Mouse (Mus musculus): ENCODE data around the gene Skor1. TPM values are rescaled to one million over a fixed set of nuclear protein-coding genes. Genes with fewer than 3 reads are reported as not detected.

Gene Skor1
- total RNA-seq, 2 experiments from 2014 or later, result 0.10 to 0.15 TPM

DNA sequence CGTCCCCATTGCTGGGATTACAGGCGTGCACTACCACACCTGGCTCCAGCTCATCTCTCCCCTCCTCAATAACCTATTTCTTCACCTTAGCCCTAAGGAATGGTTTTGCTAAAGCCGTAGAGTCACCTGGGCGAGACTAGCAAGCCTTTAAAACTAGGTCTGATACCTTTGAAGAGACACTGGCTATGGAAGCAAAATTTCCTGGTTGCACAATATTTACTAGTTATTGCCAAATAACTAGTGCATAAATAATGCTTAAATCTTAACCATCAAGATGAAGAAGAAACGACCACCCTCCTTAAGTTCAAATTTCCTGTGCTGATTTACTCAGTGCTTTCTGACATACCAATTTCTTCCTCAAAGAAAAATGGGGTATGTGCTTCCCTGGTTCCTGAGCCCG is 15.1 kb downstream of the Skor1 start:
- no peak for DNase-seq

DNA sequence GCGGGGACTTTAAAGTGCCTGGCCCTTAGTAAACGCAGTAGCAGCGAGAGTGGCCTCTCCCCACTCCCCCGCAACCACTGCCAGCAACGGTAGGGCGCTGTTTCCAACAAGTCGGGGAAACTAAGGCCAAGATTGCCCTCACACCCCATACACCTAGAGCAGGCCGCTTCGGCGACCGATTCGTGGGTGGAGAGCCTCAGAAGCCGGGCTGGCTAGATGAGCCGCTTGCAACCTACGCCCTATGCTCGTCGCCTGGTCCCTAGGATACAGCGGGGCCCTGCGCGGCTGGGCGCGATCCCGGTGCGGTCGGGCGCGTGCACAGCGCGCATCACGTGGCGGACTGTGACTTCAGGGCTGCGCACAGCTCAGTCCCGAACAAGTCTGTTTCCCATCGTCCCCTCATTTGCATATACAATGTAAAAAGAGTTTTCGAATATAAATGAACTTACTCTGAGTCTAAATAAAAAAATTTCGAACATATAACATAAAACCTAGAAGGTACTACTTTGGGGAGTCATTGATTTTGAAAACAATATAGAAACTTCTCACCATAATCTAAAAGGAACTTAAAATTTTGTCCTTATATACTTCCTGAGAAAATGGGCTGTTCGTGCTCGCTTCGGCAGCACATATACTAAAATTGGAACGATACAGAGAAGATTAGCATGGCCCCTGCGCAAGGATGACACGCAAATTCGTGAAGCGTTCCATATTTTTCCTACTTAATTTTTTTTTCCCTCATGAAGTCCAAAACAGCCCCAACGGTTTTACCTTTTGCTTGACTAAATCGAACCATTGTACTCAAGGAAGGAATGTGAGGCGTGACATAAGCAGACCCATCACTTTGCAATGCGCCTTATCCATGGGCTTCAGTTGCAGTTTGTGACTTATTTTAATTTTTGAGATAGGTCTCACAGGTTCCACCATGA is 15.8 kb downstream of the Skor1 start:
- DNase-seq, result peak; percentile 95

DNA sequence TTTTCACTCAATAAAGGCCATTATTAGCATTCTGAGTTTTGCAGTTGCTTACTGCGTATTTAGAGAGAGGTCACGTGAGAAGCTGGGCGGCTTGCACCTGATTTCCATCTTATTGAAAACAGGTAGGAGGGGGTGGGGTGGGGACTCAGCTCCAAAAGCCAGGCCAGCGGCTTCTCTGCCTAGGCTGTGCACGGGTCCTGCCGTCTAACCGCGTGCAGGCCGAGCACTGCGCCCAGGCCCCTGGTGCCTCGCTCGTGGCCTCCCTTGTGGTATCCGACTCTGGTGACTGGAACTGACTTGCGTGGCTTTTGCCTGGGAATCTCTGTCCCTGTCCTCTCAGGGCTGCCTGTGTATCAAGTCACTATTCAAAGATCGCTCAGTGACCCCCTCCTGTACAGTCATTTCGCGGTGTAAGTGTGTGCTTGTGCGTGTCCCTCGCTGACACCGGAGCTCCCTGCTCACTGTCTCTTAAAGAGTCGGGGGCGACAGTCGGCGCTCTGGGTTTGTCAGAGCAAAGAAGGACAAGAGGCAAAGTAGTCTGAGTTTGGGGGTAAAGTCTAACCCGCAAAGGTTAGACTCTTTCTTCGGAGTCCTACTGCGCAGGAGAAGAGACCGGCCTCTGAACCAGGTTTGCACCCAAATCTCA is 16.7 kb downstream of the Skor1 start:
- no peak for DNase-seq

DNA sequence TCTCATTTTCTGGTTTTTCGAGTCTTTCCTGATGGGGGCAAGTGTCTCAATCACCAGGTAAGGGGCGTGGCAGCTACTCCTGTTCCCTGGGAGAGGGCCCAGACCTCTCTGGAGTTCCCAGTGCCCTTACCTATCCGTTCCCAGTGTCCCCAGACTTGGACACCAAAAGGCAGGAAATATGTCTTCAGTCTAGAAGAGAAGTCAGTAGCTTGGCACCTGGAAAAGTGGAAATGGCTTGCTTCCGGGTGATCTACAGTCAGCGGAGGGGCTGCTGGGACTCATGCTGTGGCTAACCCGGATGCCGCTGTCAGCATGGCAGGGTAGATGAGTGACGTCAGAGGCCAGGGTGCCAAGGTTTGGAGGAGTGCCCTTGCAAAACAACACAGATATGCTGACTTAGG is 19.1 kb downstream of the Skor1 start:
- DNase-seq, result no peak

DNA sequence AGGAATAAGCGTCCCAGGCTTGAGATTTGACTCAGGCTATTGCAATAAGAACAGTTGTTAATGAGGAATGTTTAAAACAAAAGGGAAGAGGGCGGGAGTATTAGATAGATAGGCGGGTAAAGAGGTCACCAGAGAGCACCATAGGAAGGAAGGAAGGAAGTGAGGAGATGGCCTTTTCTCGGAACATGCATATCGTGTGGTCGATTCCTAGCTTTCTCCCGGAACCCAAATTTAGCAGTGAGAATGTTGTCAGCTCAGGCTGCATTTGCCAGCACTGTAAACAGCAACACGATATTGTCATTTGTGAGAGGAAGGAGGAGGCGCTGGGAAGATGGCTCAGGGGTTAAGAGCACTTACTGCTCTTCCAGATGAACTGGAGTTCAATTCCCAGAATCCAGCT is 24.2 kb downstream of the Skor1 start:
- no peak for DNase-seq

DNA sequence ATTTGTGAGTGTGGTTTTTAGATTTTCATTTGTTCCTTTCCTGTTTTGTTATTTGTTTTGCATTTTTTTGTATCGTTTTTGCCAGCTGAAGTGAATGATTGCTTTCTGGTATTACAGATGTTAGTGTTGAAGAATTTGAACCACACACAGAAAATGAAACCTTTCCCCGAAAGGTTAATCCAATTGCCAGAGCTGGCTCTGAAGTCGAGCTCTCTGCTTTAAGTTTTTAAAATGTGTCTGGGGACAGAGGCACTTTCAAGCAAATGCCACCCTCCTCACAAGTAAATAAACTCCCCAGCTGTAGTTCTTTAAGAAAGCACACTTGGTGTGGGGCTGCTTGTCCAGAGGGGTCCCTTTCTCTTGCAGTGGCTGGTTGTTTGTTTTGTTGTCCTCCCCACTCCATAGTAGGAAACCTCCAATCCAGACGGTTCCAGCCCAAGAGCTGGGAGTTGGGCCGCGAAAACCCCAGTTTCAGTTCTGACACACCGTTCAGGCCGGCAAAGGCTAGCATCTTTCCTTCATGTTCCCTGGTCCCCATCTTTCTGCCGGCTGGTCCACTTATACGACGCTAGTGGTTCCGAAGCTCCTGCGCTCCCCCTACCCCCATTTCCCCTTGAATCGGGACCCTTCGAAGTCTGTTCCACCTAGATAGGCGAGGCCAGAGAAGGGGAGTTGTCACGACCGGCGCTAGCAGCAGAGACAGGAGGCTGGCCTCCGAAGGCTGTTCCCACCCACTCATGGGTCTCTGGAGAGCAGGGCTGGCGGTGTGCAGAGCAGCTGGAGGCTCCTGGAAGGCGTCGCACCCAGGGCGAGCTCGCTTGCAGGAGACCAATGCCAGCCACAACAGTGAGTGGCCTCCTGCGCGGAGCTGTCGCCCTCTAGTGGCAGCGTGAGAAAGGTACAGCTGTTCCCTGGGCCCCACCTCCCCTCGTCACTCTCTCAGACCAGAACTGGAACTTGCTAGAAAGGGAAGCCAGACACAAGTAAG is 25.0 kb downstream of the Skor1 start:
- DNase-seq, result peak; percentile 88 to 91

DNA sequence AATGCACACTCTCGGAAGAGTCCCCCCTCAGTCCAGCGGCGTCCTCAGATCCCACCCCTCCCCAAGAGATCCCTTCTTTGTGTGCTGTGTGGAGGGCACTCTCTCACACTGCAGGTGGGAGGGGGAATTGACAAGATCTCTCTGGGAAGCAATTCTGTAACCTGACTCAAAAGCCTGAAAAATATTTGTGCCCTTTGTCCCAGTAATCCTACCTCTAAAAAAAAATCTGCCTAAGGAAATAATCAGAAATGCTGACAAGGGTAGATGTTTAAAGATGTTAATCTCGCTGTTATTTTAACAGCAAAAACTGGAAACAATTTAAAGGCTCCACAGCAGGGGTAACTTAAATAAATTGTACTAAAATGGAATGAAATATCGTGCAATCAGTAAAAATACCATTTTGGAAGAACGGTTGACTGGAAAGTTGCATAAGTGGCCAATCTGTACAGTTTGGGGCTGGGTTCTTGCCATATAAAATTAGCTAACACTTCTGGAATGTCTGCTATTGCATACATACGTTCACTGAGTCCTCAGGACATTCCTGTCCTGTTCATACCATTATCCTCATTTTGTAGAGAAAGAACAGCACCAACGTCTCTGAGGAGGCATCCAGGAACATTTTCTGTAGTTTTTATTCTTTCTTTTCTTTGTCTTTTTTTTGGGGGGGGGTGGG is 26.5 kb downstream of the Skor1 start:
- DNase-seq, result no peak

DNA sequence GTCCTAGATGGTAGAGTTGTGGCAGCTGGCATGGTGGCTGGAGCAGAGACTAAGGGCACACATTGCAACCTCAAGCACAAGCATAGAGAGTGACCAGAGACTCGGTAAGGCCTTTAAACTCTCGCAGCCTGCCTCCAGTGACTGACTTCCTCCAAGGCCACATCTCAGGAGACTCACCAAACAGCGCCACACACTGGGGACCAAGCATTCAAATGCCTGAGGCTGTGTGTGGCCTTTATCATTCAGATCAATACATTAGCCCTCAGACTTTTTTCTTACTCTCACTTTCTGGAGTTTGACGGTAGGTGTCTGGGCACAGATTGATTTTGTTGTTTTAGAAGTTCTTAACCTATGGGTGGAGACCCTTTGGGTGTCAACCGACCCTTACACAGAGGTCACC is 30.4 kb downstream of the Skor1 start:
- no peak for DNase-seq

DNA sequence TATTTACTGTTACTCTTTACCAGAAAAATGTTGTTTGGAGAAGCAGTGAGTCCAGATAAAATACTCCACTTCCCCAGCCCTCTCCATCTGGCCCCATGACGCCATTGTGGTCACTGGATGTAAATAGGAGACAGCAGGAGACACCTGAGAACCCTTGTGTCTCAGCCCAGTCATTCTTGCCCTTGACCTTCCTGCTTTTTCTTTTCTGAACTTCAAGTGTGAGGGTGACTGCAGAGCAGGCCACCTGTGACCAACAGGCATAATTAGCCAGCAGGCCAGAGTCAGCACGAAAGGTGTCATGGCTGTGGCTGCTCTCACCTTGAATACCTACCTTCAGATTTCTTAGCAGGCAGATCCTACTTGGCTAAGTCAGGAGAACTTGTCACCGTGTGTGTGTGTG is 36.2 kb downstream of the Skor1 start:
- no peak for DNase-seq

DNA sequence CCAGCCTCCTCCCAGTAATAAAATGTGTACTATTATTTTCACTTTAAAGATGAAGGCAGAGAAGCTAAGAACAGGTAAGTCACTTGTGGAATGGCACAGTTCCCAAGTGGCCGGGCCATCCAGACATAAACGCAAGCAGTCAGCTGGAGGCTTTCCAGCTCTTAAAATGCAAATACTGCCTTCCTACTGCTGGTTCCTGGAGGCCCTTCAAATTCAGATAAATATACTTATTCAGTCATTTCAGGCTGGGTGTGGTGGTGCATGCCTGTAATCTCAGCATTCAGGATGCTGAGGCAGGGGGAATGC is 39.0 kb downstream of the Skor1 start:
- no peak for DNase-seq

DNA sequence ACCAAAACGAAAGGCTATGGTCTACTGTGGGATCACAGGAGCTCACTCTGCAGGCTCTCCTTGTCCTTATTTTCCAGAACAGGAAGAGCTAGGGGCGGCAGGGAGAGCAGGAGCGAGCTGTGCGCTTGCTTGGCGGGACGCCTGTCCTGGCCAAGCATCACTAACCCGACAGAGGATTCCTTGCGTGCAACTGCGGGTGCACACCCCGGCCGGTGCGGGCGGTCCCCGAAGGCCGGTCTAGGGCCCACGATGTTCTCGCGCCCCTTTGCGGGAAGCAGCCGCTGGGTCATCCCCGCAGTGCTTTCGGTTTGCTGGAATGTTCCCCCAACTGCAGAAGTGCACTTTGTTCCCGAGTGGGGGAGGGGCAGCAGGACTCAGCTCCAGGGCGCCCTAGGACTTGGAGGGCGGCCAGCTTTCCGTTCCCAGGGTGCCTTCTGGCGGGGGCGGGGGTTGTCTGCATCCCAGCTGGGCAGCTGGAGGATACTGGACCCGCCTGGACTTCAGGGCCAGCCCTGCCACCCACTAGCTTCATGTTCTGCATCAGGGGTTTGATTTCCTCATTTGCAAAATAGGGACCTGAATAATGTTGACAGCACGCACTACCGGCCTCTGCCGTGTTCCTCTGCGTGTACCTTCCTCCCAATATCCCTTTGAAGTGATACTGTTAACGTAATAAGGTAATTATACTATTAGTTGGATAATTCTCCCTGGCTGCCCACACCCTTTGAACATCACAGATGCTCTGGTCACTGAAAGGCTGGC is 39.6 kb downstream of the Skor1 start:
- DNase-seq, result peak; percentile 88 to 89

DNA sequence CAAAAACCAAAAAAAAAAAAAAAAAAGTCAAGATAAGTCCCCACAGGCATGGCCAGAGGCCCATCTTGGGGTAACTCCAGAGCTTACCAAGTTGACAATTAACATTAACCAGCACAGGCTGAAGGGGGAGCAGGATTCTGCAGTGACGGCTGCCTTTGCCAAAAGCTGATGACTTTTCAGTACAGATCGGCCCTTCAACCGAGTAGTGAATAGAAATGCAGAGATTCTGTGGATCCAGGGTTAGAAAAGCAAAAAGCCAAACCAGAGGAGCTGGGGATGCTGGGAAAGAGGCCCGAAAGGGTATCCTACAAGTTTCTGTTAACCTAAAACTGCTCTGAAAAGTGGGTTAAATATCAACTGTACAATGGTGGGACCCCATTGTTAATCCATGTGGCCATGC is 40.2 kb downstream of the Skor1 start:
- DNase-seq, result no peak

DNA sequence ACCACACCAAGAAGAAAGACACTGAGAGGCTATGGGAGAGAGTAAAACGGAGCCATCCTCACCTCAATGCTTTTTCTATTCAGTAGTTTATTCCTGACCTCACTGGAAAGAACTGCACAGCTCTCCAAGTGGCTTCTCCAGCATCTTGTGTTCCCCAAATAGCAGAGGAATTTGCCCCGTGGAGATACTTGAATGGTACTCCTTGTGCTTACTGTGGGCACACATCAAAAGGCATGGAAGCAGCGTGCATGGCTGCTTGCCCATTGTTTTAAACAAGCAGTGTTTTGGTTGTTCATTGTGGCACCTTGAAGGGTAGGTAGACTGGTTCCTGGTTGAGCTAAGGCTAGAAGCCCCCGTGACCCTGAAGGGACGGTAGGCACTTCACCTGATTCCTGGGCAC is 48.1 kb downstream of the Skor1 start:
- no peak for DNase-seq

DNA sequence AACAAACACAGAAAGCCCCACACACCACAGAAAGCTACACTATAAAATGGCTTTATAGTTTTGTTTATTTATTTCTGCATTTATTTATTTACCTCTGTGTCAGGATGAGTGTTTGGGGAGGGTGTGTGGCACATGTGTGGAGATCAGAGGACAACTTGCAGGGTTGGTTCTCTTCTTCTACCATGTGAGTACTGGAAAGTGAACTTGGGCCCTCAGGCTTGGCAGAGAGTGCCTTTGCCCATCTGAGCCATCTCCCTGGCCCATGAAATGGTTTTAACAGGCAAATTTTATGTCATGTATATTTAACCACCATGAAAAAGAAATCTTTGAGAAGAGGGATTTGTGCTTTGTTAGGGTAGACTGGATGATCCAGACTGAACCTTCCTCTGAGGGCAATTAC is 48.9 kb downstream of the Skor1 start:
- DNase-seq, result no peak

DNA sequence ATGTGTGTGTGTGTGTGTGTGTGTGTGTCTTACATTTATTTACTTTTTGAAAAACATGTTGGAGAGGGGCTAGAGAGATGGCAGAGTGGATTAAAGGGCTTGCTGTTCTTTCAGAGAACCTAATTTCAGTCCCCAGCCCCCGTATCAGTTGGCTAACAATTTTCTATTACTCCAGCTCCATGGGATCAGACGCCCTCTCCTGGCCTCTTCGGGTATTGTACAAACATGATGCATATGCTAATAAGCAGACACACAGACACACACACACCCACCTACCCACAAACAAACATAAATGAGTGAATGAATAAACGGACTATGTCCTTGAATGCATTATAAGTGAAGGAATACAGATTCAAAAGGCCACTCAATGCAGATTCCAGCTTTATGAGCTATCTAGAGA is 49.4 kb downstream of the Skor1 start:
- no peak for DNase-seq

DNA sequence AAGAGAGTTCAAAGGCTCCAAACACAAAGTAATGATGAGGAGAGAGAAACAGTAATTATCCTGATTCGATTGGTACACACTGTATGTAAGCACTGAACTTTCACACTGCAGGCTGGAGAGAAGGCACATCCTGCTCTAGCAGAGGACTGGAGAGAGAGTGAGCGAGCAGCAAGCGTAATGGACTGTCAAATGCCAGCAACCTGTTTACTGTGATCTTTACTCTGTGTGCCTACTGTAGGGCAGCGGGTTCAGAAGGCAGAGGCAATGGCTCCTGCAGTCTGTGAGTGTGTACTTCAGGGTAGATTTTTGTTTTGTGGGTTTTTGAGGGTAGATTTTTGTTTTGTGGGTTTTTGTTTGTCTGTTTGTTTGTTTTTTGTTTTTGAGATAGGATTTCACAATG is 49.9 kb downstream of the Skor1 start:
- DNase-seq, result no peak

DNA sequence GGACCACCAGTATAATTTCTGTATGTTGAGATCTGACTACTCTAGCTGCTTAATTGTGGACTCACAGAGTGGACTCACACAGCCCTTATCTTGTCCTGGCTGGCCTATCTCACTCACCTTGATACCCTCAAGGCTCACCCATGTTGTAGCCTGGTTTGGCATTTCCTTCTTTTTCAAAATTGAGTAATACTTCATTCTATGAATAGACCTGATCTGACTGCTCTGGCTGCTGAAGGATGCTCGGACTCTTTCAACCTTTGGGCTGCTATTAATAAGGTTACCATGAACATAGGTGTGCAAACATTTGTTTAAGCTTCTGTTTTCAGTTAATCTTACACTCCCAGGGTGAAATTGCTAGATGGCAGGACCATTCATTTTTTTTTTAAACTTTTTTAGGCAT is 51.6 kb downstream of the Skor1 start:
- no peak for DNase-seq

DNA sequence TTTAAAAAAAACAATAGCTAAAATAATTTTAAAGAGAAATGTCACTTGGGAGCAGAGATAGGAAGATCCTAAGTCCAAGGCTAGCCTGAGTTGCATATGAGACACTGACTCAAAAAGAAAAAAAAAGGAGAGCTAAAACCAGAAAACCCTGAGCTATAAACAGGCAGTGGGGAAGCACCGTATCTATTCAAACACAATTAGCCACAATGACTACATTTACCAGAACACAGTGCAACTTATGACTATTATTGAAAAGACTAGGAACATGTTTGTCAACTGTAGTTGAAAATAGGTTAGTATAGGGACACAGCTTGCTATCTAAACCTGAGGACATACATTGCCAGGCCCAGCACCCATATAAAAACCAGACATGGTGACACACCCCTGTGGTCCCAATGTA is 54.7 kb downstream of the Skor1 start:
- no peak for DNase-seq

DNA sequence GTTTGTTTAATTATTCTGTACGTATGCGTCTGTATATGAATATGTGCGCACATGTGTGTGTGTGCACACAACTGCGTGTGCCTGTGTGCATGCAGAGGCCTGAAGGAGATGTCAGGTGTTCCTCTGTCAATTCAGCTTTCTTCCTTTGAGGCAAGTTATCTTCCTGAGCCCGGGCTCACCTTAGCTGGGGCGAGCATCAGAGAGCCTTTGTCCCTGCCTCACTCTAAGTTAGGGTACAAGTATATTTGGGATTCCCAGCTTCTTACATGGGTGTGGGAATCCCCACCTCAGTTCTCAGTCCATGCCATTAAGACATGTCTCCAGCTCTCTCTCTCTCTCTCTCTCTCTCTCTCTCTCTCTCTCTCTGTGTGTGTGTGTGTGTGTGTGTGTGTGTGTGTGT is 56.2 kb downstream of the Skor1 start:
- no peak for DNase-seq

DNA sequence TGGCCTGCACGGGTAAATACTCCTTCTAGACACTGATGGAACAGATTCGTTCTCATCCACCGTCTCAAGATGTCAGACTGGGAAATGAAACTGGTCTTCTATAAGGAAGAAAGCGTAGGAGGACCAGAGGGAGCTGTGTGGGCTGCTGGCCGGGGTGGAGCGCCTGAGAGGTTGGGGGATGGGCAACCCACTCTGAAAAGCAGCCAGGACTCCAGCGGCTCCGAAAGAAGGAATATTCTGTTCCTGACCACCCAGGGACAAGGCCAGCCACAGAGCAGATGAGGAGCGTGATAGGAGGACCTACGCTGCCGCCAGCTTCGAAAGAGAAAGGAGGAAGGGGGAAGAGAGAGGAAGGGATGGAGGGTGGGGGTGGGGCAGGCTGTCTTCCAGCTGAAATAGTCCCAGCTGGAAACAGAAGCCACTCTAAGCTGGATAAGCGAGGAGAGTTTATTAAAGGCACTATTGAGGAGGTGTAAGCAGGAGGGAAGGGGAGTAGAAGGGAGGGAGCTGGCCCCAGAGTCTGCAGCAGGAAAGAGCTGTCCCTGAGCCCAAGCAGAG is 56.7 kb downstream of the Skor1 start:
- peak; percentile 79 to 80 for DNase-seq

Measured in layer of hippocampus, postnatal 36 days (tissue).